Mouse (Mus musculus) hindbrain, embryonic 12.5 days (tissue): ENCODE data around the gene Sun5. TPM values are rescaled to one million over a fixed set of nuclear protein-coding genes. Genes with fewer than 3 reads are reported as not detected.
"Not testable (repeated sequence)": the region's sequence is repeated elsewhere in the genome, so short reads cannot be mapped to it uniquely, and the experiment has no call there.

Experiments used
- ATAC-seq: fragments of 200-750 bp; cut with Nextera tagmentation; 2 replicates; pipeline ENCODE4 v1.8.0; 2017; ENCODE audit warnings: moderate TSS enrichment; ENCODE audit not compliant: low FRiP score
- H3K27ac ChIP-seq: fragments of 300-500 bp; sonication (generic); 2 replicates; pipeline ENCODE4 v1.5.1; 2016; ENCODE audit warnings: mild to moderate bottlenecking
- H3K27me3 ChIP-seq: fragments of 300-500 bp; sonication (generic); 2 replicates; pipeline ENCODE4 v1.6.1; 2016; ENCODE audit warnings: mild to moderate bottlenecking
- H3K36me3 ChIP-seq: fragments of 300-500 bp; sonication (generic); 2 replicates; pipeline ENCODE4 v1.6.1; 2016; ENCODE audit warnings: mild to moderate bottlenecking
- H3K4me1 ChIP-seq: fragments of 300-500 bp; sonication (generic); 2 replicates; pipeline ENCODE4 v1.6.1; 2016
- H3K4me2 ChIP-seq: fragments of 300-500 bp; sonication (generic); replicated peaks from 2 replicates; pipeline ENCODE4 v1.6.1; 2016; ENCODE audit warnings: mild to moderate bottlenecking
- H3K4me3 ChIP-seq: fragments of 300-500 bp; sonication (generic); 2 replicates; pipeline ENCODE4 v1.5.1; 2016; ENCODE audit warnings: mild to moderate bottlenecking
- H3K9ac ChIP-seq: fragments of 300-500 bp; sonication (generic); 2 replicates; pipeline ENCODE4 v1.6.1; 2016; ENCODE audit warnings: mild to moderate bottlenecking, moderate library complexity
- H3K9me3 ChIP-seq: fragments of 300-500 bp; sonication (generic); replicated peaks from 2 replicates; pipeline ENCODE4 v1.6.1; 2016; ENCODE audit warnings: mild to moderate bottlenecking
- WGBS: fragments of 180-500 bp; shearing (Covaris S2); methylation state at CpG from one replicate; pipeline ENCODE4 v1.1.7; 2016; 5-methylcytosine and 5-hydroxymethylcytosine counted together
- polyA plus RNA-seq: library from polyadenylated mRNA; unstranded; fragments of >200 nt; fragmentation: Nextera tagmentation; extraction: Ambion mirVana; gene quantifications from 2 replicates; pipeline ENCODE4 v1.2.1, GENCODE M21; 2016

Gene Sun5
- polyA plus RNA-seq, 1 experiment from 2014 or later, result not detected

GRCm38 (mm10) chr2:153851030-153851360 lies 19.9 kb downstream of the Sun5 start:
- WGBS, result 52% methylated on average over 4 of the region's 4 CpGs
- no peak overlapping the region for H3K27ac ChIP-seq
- no peak for ATAC-seq
- H3K4me1 ChIP-seq, result no peaks in the 10 kb centered on the region
- no peak overlapping the region for H3K4me2 ChIP-seq
- no peak overlapping the region for H3K9ac ChIP-seq
- no peaks in the 10 kb centered on the region for H3K27me3 ChIP-seq
- no peaks in the 10 kb centered on the region; the same call in 1 of the 2 replicates for H3K9me3 ChIP-seq
- H3K36me3 ChIP-seq, result no peaks in the 10 kb centered on the region
- no peak overlapping the region for H3K4me3 ChIP-seq

GRCm38 (mm10) chr2:153850351-153851029 lies 20.4 kb downstream of the Sun5 start:
- no peak overlapping the region for H3K27ac ChIP-seq
- no peaks in the 10 kb centered on the region; the same call in 1 of the 2 replicates for H3K9me3 ChIP-seq
- H3K9ac ChIP-seq, result no peak overlapping the region
- no peak overlapping the region for H3K4me3 ChIP-seq
- no peak for ATAC-seq
- H3K36me3 ChIP-seq, result no peaks in the 10 kb centered on the region
- H3K27me3 ChIP-seq, result no peaks in the 10 kb centered on the region
- no peaks in the 10 kb centered on the region for H3K4me1 ChIP-seq
- H3K4me2 ChIP-seq, result no peak overlapping the region
- 90% methylated on average over 6 of the region's 6 CpGs for WGBS

GRCm38 (mm10) chr2:153848389-153848788 lies 22.5 kb downstream of the Sun5 start:
- no peak overlapping the region for H3K4me2 ChIP-seq
- H3K9ac ChIP-seq, result no peak overlapping the region
- ATAC-seq, result no peak
- H3K9me3 ChIP-seq, result no peaks in the 10 kb centered on the region; the same call in 1 of the 2 replicates
- no peaks in the 10 kb centered on the region for H3K4me1 ChIP-seq
- 76% methylated on average over 3 of the region's 3 CpGs for WGBS
- H3K27me3 ChIP-seq, result no peaks in the 10 kb centered on the region
- H3K27ac ChIP-seq, result no peak overlapping the region
- no peaks in the 10 kb centered on the region for H3K36me3 ChIP-seq
- H3K4me3 ChIP-seq, result no peak overlapping the region

- 87% methylated on average over 8 of the region's 8 CpGs for WGBS
- Histone ChIP-seq H3K27ac (no peak overlapping the region), H3K4me1 (peaks cover 3% of the 10 kb centered on the region; the same call in 1 of the 2 replicates), H3K36me3 (no peaks in the 10 kb centered on the region), H3K9me3 (no peaks in the 10 kb centered on the region), H3K9ac (no peak overlapping the region), H3K4me3 (no peak overlapping the region), H3K4me2 (no peak overlapping the region), H3K27me3 (no peaks in the 10 kb centered on the region)
- ATAC-seq, result no peak
These were observed 28.0 kb downstream of the Sun5 start for GRCm38 (mm10) chr2:153842854-153843253.

- H3K36me3 ChIP-seq, result no peaks in the 10 kb centered on the region
- H3K27me3 ChIP-seq, result no peaks in the 10 kb centered on the region
- H3K27ac ChIP-seq, result no peak overlapping the region
- no peaks in the 10 kb centered on the region for H3K4me1 ChIP-seq
- no peaks in the 10 kb centered on the region for H3K9me3 ChIP-seq
- H3K4me3 ChIP-seq, result no peak overlapping the region
- no peak for ATAC-seq
- 89% methylated on average over 8 of the region's 8 CpGs for WGBS
- no peak overlapping the region for H3K9ac ChIP-seq
- H3K4me2 ChIP-seq, result no peak overlapping the region
These were observed 37.6 kb downstream of the Sun5 start for GRCm38 (mm10) chr2:153833291-153833690.

GRCm38 (mm10) chr2:153828704-153829103 lies 42.2 kb downstream of the Sun5 start:
- H3K36me3 ChIP-seq, result no peaks in the 10 kb centered on the region
- no peak overlapping the region for H3K27ac ChIP-seq
- H3K4me3 ChIP-seq, result no peak overlapping the region
- 0 out of 2 replicates have a peak, but pooled peaks cover 3% of the 10 kb centered on the region for H3K4me1 ChIP-seq
- no peaks in the 10 kb centered on the region for H3K27me3 ChIP-seq
- no peaks in the 10 kb centered on the region for H3K9me3 ChIP-seq
- no peak overlapping the region for H3K4me2 ChIP-seq
- 77% methylated on average over 7 of the region's 7 CpGs for WGBS
- H3K9ac ChIP-seq, result no peak overlapping the region
- ATAC-seq, result no peak

- no peak for ATAC-seq
- H3K36me3 ChIP-seq, result no peaks in the 10 kb centered on the region
- H3K27ac ChIP-seq, result no peak overlapping the region
- H3K27me3 ChIP-seq, result no peaks in the 10 kb centered on the region
- H3K9ac ChIP-seq, result no peak overlapping the region
- no peak overlapping the region for H3K4me2 ChIP-seq
- no peak overlapping the region for H3K4me3 ChIP-seq
- H3K9me3 ChIP-seq, result no peaks in the 10 kb centered on the region
- WGBS, result 88% methylated on average over 8 of the region's 8 CpGs
- 0 out of 2 replicates have a peak, but pooled peaks cover 3% of the 10 kb centered on the region for H3K4me1 ChIP-seq
These were observed 43.6 kb downstream of the Sun5 start for GRCm38 (mm10) chr2:153827171-153827830.

GRCm38 (mm10) chr2:153825900-153826299 lies 45.0 kb downstream of the Sun5 start:
- not testable (repeated sequence) for H3K4me3 ChIP-seq, H3K36me3 ChIP-seq, H3K4me2 ChIP-seq, ATAC-seq, H3K4me1 ChIP-seq, H3K9ac ChIP-seq, H3K9me3 ChIP-seq, H3K27me3 ChIP-seq, H3K27ac ChIP-seq
- 70% methylated on average over 32 of the region's 32 CpGs for WGBS

GRCm38 (mm10) chr2:153824593-153824992 lies 46.3 kb downstream of the Sun5 start:
- H3K4me2 ChIP-seq, result no peak overlapping the region
- 75% methylated on average over 6 of the region's 6 CpGs for WGBS
- 0 out of 2 replicates have a peak, but pooled peaks have one; percentile 38 for ATAC-seq
- H3K4me1 ChIP-seq, result 0 out of 2 replicates have a peak, but pooled peaks cover 3% of the 10 kb centered on the region
- no peak overlapping the region for H3K27ac ChIP-seq
- no peaks in the 10 kb centered on the region for H3K27me3 ChIP-seq
- no peaks in the 10 kb centered on the region for H3K9me3 ChIP-seq
- no peaks in the 10 kb centered on the region for H3K36me3 ChIP-seq
- no peak overlapping the region for H3K9ac ChIP-seq
- no peak overlapping the region for H3K4me3 ChIP-seq

- no peak for ATAC-seq
- WGBS, result 94% methylated on average over 2 of the region's 2 CpGs
- H3K4me2 ChIP-seq, result no peak overlapping the region
- H3K4me3 ChIP-seq, result no peak overlapping the region
- H3K9ac ChIP-seq, result no peak overlapping the region
- no peaks in the 10 kb centered on the region for H3K27me3 ChIP-seq
- H3K27ac ChIP-seq, result no peak overlapping the region
- H3K4me1 ChIP-seq, result 0 out of 2 replicates have a peak, but pooled peaks cover 3% of the 10 kb centered on the region
- no peaks in the 10 kb centered on the region for H3K9me3 ChIP-seq
- H3K36me3 ChIP-seq, result no peaks in the 10 kb centered on the region
These were observed 48.8 kb downstream of the Sun5 start for GRCm38 (mm10) chr2:153822005-153822543.

- 76% methylated on average over 3 of the region's 3 CpGs for WGBS
- no peak overlapping the region for H3K9ac ChIP-seq
- no peak overlapping the region for H3K4me2 ChIP-seq
- no peak overlapping the region for H3K4me3 ChIP-seq
- ATAC-seq, result no peak
- H3K9me3 ChIP-seq, result no peaks in the 10 kb centered on the region
- no peak overlapping the region for H3K27ac ChIP-seq
- no peaks in the 10 kb centered on the region for H3K27me3 ChIP-seq
- no peaks in the 10 kb centered on the region for H3K4me1 ChIP-seq
- H3K36me3 ChIP-seq, result no peaks in the 10 kb centered on the region
These were observed 61.0 kb downstream of the Sun5 start for GRCm38 (mm10) chr2:153809921-153810320.

GRCm38 (mm10) chr2:153808841-153809240 lies 62.0 kb downstream of the Sun5 start:
- no peak for ATAC-seq
- Histone ChIP-seq H3K4me3 (no peak overlapping the region), H3K9ac (no peak overlapping the region), H3K36me3 (no peaks in the 10 kb centered on the region), H3K4me1 (no peaks in the 10 kb centered on the region), H3K27me3 (no peaks in the 10 kb centered on the region), H3K4me2 (no peak overlapping the region), H3K9me3 (no peaks in the 10 kb centered on the region), H3K27ac (no peak overlapping the region)
- 88% methylated on average over 6 of the region's 6 CpGs for WGBS
